Mouse (Mus musculus): Measurements from ENCODE around the gene Sugct. TPM values are rescaled to one million over a fixed set of nuclear protein-coding genes. Genes with fewer than 3 reads are reported as not detected.

The Sugct gene
- polyA plus RNA-seq, 1 experiment: 4.7 TPM

GRCm38 (mm10) chr13:16912214-16912613 is 783.1 kb downstream of the Sugct start:
- H3K4me1 ChIP-seq (ENCODE audit: control insufficient read depth, insufficient read depth, low read length): no peaks in the 10 kb centered on the region
- no peak overlapping the region for H3K4me3 ChIP-seq (replicated peaks; ENCODE audit: insufficient read depth, low read depth, low read length)
- DNase-seq: no peak
- H3K27ac ChIP-seq (ENCODE audit: insufficient read depth, low read length): no peak overlapping the region
- TF ChIP-seq CTCF (IDR thresholded peaks at IDR 0.05; ENCODE audit: borderline replicate concordance, insufficient read depth, low read depth, low read length) (no peak), POLR2A (IDR thresholded peaks at IDR 0.05; ENCODE audit: borderline replicate concordance, insufficient read depth, low read length) (no peak)
- no peaks in the 10 kb centered on the region for H3K27me3 ChIP-seq (ENCODE audit: control insufficient read depth, insufficient read depth, low read length)

- WGBS: 91% methylated on average over 1 of the region's 1 CpGs
- Histone ChIP-seq H3K4me1 (ENCODE audit: control insufficient read depth, insufficient read depth, low read length) (no peaks in the 10 kb centered on the region), H3K27ac (ENCODE audit: insufficient read depth, low read length) (no peak overlapping the region), H3K4me3 (replicated peaks; ENCODE audit: insufficient read depth, low read depth, low read length) (no peak overlapping the region), H3K27me3 (ENCODE audit: control insufficient read depth, insufficient read depth, low read length) (no peaks in the 10 kb centered on the region)
- no peak for TF ChIP-seq CTCF (IDR thresholded peaks at IDR 0.05; ENCODE audit: borderline replicate concordance, insufficient read depth, low read depth, low read length)
- no peak for TF ChIP-seq POLR2A (IDR thresholded peaks at IDR 0.05; ENCODE audit: borderline replicate concordance, insufficient read depth, low read length)
- no peak for DNase-seq
These were observed 788.4 kb downstream of the Sugct start for GRCm38 (mm10) chr13:16906974-16907373.

DNA sequence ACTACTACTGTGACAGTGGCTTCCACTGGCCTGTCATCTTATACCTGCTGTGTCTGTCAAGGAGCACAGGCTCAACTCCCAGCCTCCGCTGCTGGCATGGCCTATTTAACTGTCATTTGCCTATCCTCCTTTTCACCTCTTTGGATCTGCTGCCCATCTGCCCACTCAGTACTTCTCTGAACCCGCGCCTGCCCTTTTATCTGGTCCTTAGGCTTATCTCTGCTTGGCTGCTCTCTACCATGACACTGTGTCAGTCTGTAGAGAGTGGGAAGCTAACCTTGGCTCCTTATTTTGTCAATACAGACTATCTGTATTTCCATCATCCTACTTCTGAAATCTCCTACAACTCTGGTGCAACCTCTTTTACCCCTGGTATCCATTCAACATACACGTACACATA is 793.9 kb downstream of the Sugct start:
- TF ChIP-seq POLR2A (IDR thresholded peaks at IDR 0.05; ENCODE audit: borderline replicate concordance, insufficient read depth, low read length) (no peak), CTCF (IDR thresholded peaks at IDR 0.05; ENCODE audit: borderline replicate concordance, insufficient read depth, low read depth, low read length) (no peak)
- no peak overlapping the region for H3K4me3 ChIP-seq (replicated peaks; ENCODE audit: insufficient read depth, low read depth, low read length)
- H3K4me1 ChIP-seq (ENCODE audit: control insufficient read depth, insufficient read depth, low read length): no peaks in the 10 kb centered on the region
- no peak overlapping the region for H3K27ac ChIP-seq (ENCODE audit: insufficient read depth, low read length)
- WGBS: 47% methylated on average over 4 of the region's 4 CpGs
- no peaks in the 10 kb centered on the region; the same call in 1 of the 2 replicates for H3K27me3 ChIP-seq (ENCODE audit: control insufficient read depth, insufficient read depth, low read length)
- no peak for DNase-seq

GRCm38 (mm10) chr13:16898084-16898792 is 797.1 kb downstream of the Sugct start:
- TF ChIP-seq POLR2A (IDR thresholded peaks at IDR 0.05; ENCODE audit: borderline replicate concordance, insufficient read depth, low read length): no peak
- no peak overlapping the region for H3K4me3 ChIP-seq (replicated peaks; ENCODE audit: insufficient read depth, low read depth, low read length)
- H3K27ac ChIP-seq (ENCODE audit: insufficient read depth, low read length): no peak overlapping the region
- H3K4me1 ChIP-seq (ENCODE audit: control insufficient read depth, insufficient read depth, low read length): no peaks in the 10 kb centered on the region
- no peak for DNase-seq
- H3K27me3 ChIP-seq (ENCODE audit: control insufficient read depth, insufficient read depth, low read length): no peaks in the 10 kb centered on the region; the same call in 1 of the 2 replicates

DNA sequence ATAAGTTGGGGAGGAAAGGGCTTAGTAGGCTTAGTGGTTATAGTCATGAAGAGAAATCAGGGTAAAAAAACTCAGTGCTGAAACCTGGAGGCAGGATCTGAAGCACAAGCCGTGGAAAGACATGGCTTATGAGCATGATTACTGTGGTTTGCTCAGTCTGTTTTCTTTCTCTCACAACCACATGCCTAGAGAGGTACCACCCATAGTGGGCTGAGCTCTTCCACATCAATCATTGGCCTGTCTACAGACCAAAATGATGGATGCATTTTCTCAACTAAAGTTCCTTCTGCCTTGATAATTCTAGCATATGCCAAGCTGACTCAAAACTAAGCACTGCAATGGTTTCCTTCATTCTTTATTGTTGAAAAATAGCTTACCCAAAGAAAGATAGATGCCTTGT is 817.3 kb downstream of the Sugct start:
- DNase-seq: no peak
- no peaks in the 10 kb centered on the region for H3K27me3 ChIP-seq (ENCODE audit: control insufficient read depth, insufficient read depth, low read length)
- TF ChIP-seq CTCF (IDR thresholded peaks at IDR 0.05; ENCODE audit: borderline replicate concordance, insufficient read depth, low read depth, low read length): no peak
- no peak for TF ChIP-seq POLR2A (IDR thresholded peaks at IDR 0.05; ENCODE audit: borderline replicate concordance, insufficient read depth, low read length)
- H3K4me1 ChIP-seq (ENCODE audit: control insufficient read depth, insufficient read depth, low read length): no peaks in the 10 kb centered on the region
- H3K27ac ChIP-seq (ENCODE audit: insufficient read depth, low read length): no peak overlapping the region
- WGBS: 85% methylated on average over 1 of the region's 1 CpGs
- no peak overlapping the region for H3K4me3 ChIP-seq (replicated peaks; ENCODE audit: insufficient read depth, low read depth, low read length)

GRCm38 (mm10) chr13:16859986-16860385 is 835.4 kb downstream of the Sugct start:
- H3K27me3 ChIP-seq (ENCODE audit: control insufficient read depth, insufficient read depth, low read length): no peaks in the 10 kb centered on the region
- 25% methylated on average over 2 of the region's 2 CpGs for WGBS

GRCm38 (mm10) chr13:16847236-16847635 is 848.1 kb downstream of the Sugct start:
- no peak overlapping the region for H3K27ac ChIP-seq (ENCODE audit: insufficient read depth, low read length)
- H3K4me3 ChIP-seq (replicated peaks; ENCODE audit: insufficient read depth, low read depth, low read length): no peak overlapping the region
- no peaks in the 10 kb centered on the region for H3K4me1 ChIP-seq (ENCODE audit: control insufficient read depth, insufficient read depth, low read length)
- DNase-seq: no peak
- H3K27me3 ChIP-seq (ENCODE audit: control insufficient read depth, insufficient read depth, low read length): no peaks in the 10 kb centered on the region
- 59% methylated on average over 2 of the region's 2 CpGs for WGBS
- TF ChIP-seq POLR2A (IDR thresholded peaks at IDR 0.05; ENCODE audit: borderline replicate concordance, insufficient read depth, low read length) (no peak), CTCF (IDR thresholded peaks at IDR 0.05; ENCODE audit: borderline replicate concordance, insufficient read depth, low read depth, low read length) (no peak)

More at GRCm38 (mm10) chr13:16859986-16860385, 835.4 kb downstream of the Sugct start:
- TF ChIP-seq CTCF (IDR thresholded peaks at IDR 0.05; ENCODE audit: borderline replicate concordance, insufficient read depth, low read depth, low read length) (no peak), POLR2A (IDR thresholded peaks at IDR 0.05; ENCODE audit: borderline replicate concordance, insufficient read depth, low read length) (no peak)
- no peak overlapping the region for H3K27ac ChIP-seq (ENCODE audit: insufficient read depth, low read length)
- H3K4me3 ChIP-seq (replicated peaks; ENCODE audit: insufficient read depth, low read depth, low read length): no peak overlapping the region
- H3K4me1 ChIP-seq (ENCODE audit: control insufficient read depth, insufficient read depth, low read length): no peaks in the 10 kb centered on the region
- no peak for DNase-seq

GRCm38 (mm10) chr13:16840994-16841393 is 854.4 kb downstream of the Sugct start:
- H3K4me3 ChIP-seq (replicated peaks; ENCODE audit: insufficient read depth, low read depth, low read length): no peak overlapping the region
- no peak for TF ChIP-seq POLR2A (IDR thresholded peaks at IDR 0.05; ENCODE audit: borderline replicate concordance, insufficient read depth, low read length)
- DNase-seq: no peak
- H3K27ac ChIP-seq (ENCODE audit: insufficient read depth, low read length): no peak overlapping the region
- no peaks in the 10 kb centered on the region for H3K4me1 ChIP-seq (ENCODE audit: control insufficient read depth, insufficient read depth, low read length)
- WGBS: 82% methylated on average over 1 of the region's 1 CpGs
- H3K27me3 ChIP-seq (ENCODE audit: control insufficient read depth, insufficient read depth, low read length): no peaks in the 10 kb centered on the region
